Mouse (Mus musculus) heart, embryonic 13.5 days (tissue): ENCODE data around the gene 1700025B11Rik. TPM values are rescaled to one million over a fixed set of nuclear protein-coding genes. Genes with fewer than 3 reads are reported as not detected.
"Not testable (repeated sequence)": the region's sequence is repeated elsewhere in the genome, so short reads cannot be mapped to it uniquely, and the experiment has no call there.

Experiments
- ATAC-seq: fragments of 200-750 bp; cut with Nextera tagmentation; 2 replicates; pipeline ENCODE4 v1.8.0; 2017; ENCODE audit warnings: moderate TSS enrichment; ENCODE audit not compliant: insufficient number of reproducible peaks, low FRiP score, low TSS enrichment; ENCODE audit errors: extremely low read depth
- H3K27ac ChIP-seq: fragments of 300-500 bp; sonication (generic); replicated peaks from 2 replicates; pipeline ENCODE4 v1.5.1; 2015; ENCODE audit warnings: moderate library complexity, mild to moderate bottlenecking, inconsistent platforms
- H3K27me3 ChIP-seq: fragments of 300-500 bp; sonication (generic); replicated peaks from 2 replicates; pipeline ENCODE4 v1.6.1; 2015; ENCODE audit warnings: mild to moderate bottlenecking, inconsistent platforms
- H3K36me3 ChIP-seq: fragments of 300-500 bp; sonication (generic); 2 replicates; pipeline ENCODE4 v1.6.1; 2015; ENCODE audit warnings: mild to moderate bottlenecking, inconsistent platforms
- H3K4me1 ChIP-seq: fragments of 300-500 bp; sonication (generic); 2 replicates; pipeline ENCODE4 v1.6.1; 2015; ENCODE audit warnings: inconsistent platforms
- H3K4me2 ChIP-seq: fragments of 300-500 bp; sonication (generic); 2 replicates; pipeline ENCODE4 v1.6.1; 2015; ENCODE audit warnings: inconsistent platforms, mild to moderate bottlenecking, moderate library complexity
- H3K4me3 ChIP-seq: fragments of 300-500 bp; sonication (generic); 2 replicates; pipeline ENCODE4 v1.5.1; 2015; ENCODE audit warnings: moderate library complexity, mild to moderate bottlenecking, inconsistent platforms
- H3K9ac ChIP-seq: fragments of 300-500 bp; sonication (generic); 2 replicates; pipeline ENCODE4 v1.6.1; 2015; ENCODE audit warnings: inconsistent platforms, mild to moderate bottlenecking, moderate library complexity
- H3K9me3 ChIP-seq: fragments of 300-500 bp; sonication (generic); 2 replicates; pipeline ENCODE4 v1.6.1; 2016; ENCODE audit warnings: inconsistent platforms
- WGBS: fragments of 180-500 bp; shearing (Covaris S2); methylation state at CpG from one replicate; pipeline ENCODE4 v1.1.7; 2015; ENCODE audit warnings: mixed read lengths; 5-methylcytosine and 5-hydroxymethylcytosine counted together
- polyA plus RNA-seq: library from polyadenylated mRNA; unstranded; fragments of >200 nt; fragmentation: Nextera tagmentation; extraction: Ambion mirVana; gene quantifications from 2 replicates; pipeline ENCODE4 v1.2.1, GENCODE M21; 2015

The 1700025B11Rik gene
- polyA plus RNA-seq, 1 experiment from 2014 or later = not detected

- H3K4me1 ChIP-seq = no peaks in the 10 kb centered on the region
- no peak overlapping the region for H3K4me2 ChIP-seq
- no peaks in the 10 kb centered on the region for H3K36me3 ChIP-seq
- H3K27me3 ChIP-seq = no peaks in the 10 kb centered on the region
- ATAC-seq = no peak
- no peak overlapping the region for H3K4me3 ChIP-seq
- H3K9ac ChIP-seq = no peak overlapping the region
- no peaks in the 10 kb centered on the region for H3K9me3 ChIP-seq
- no peak overlapping the region for H3K27ac ChIP-seq
Observed at GRCm38 (mm10) chr15:77563219-77563618, 1.5 kb upstream of the 1700025B11Rik start.

- not testable (repeated sequence) for H3K9ac ChIP-seq, H3K36me3 ChIP-seq, H3K4me3 ChIP-seq, H3K4me2 ChIP-seq, H3K27me3 ChIP-seq, H3K9me3 ChIP-seq, ATAC-seq, H3K27ac ChIP-seq, H3K4me1 ChIP-seq
- 24% methylated on average over 1 of the region's 1 CpGs for WGBS
Observed at GRCm38 (mm10) chr15:77539221-77539620, 22.5 kb downstream of the 1700025B11Rik start.

GRCm38 (mm10) chr15:77533216-77533615 is 28.5 kb downstream of the 1700025B11Rik start, which contains the start of gene Apol7c:
Gene Apol7c, minus strand, starts transcription at chr15:77533316.
- Histone ChIP-seq H3K4me2 (no peak within 1 kb of the TSS), H3K9me3 (no peaks in the 10 kb centered on the region), H3K9ac (no peak within 1 kb of the TSS), H3K36me3 (no peaks in the 10 kb centered on the region), H3K4me1 (no peaks in the 10 kb centered on the region), H3K27ac (no peak within 1 kb of the TSS), H3K4me3 (no peak within 1 kb of the TSS), H3K27me3 (no peaks in the 10 kb centered on the region)
- ATAC-seq = no peak

GRCm38 (mm10) chr15:77523186-77523843 is 38.4 kb downstream of the 1700025B11Rik start:
- not testable (repeated sequence) for H3K4me1 ChIP-seq, H3K4me2 ChIP-seq, ATAC-seq, H3K9ac ChIP-seq, H3K9me3 ChIP-seq, H3K4me3 ChIP-seq, H3K27me3 ChIP-seq, H3K27ac ChIP-seq, H3K36me3 ChIP-seq
- 16% methylated on average over 6 of the region's 6 CpGs for WGBS

GRCm38 (mm10) chr15:77520596-77520995 is 41.1 kb downstream of the 1700025B11Rik start:
- not testable (repeated sequence) for H3K9ac ChIP-seq

More at GRCm38 (mm10) chr15:77520596-77520995, 41.1 kb downstream of the 1700025B11Rik start:
- H3K4me3 ChIP-seq, H3K9me3 ChIP-seq, H3K4me2 ChIP-seq, H3K27ac ChIP-seq, H3K4me1 ChIP-seq, H3K27me3 ChIP-seq, ATAC-seq, H3K36me3 ChIP-seq: not testable (repeated sequence)
- WGBS = 70% methylated on average over 4 of the region's 4 CpGs

Other genes starting within 250 kb of the 1700025B11Rik start
- gene Apol7a, start 162.8 kb downstream of the 1700025B11Rik start, polyA plus RNA-seq = 0.15 and 0.33 TPM in 2 replicates
- 0.60 and 0.96 TPM in 2 replicates for gene Apol9a, start 150.8 kb downstream of the 1700025B11Rik start, polyA plus RNA-seq
- not detected in 2 replicates for gene Apol7b, start 114.4 kb downstream of the 1700025B11Rik start, polyA plus RNA-seq
- not detected in 2 replicates for gene Apol10a, start 84.8 kb downstream of the 1700025B11Rik start, polyA plus RNA-seq
- gene Apol11a, start 53.6 kb downstream of the 1700025B11Rik start, polyA plus RNA-seq = not detected in 2 replicates
- gene Apol7c, start 28.6 kb downstream of the 1700025B11Rik start, polyA plus RNA-seq = 0.16 TPM in 1 of 2 replicates, not detected in the other
- not detected in 2 replicates for gene Apol10b, start 34.2 kb upstream of the 1700025B11Rik start, polyA plus RNA-seq
- gene Gm36245, start 37.4 kb upstream of the 1700025B11Rik start, polyA plus RNA-seq = not detected in 2 replicates
- gene Apol11b, start 81.4 kb upstream of the 1700025B11Rik start, polyA plus RNA-seq = 0.39 and 0.62 TPM in 2 replicates
- 0.08 TPM in 1 of 2 replicates, not detected in the other for gene Apol7e, start 137.0 kb upstream of the 1700025B11Rik start, polyA plus RNA-seq
- gene Apol9b, start 167.1 kb upstream of the 1700025B11Rik start, polyA plus RNA-seq = 0.20 TPM in 1 of 2 replicates, not detected in the other
- 0.32 and 0.78 TPM in 2 replicates for gene Apol8, start 195.1 kb upstream of the 1700025B11Rik start, polyA plus RNA-seq